Mouse (Mus musculus) myocyte (in vitro differentiated cells): ENCODE measurements around the gene Otop2. TPM values are rescaled to one million over a fixed set of nuclear protein-coding genes. Genes with fewer than 3 reads are reported as not detected.

Experiments
- H3K27me3 ChIP-seq: one replicate; pipeline ENCODE4 v1.6.1; 2011; ENCODE audit not compliant: control insufficient read depth, insufficient read depth, insufficient read length
- H3K36me3 ChIP-seq: one replicate; pipeline ENCODE4 v1.6.1; 2011; ENCODE audit not compliant: control insufficient read depth, insufficient read depth
- H3K4me2 ChIP-seq: one replicate; pipeline ENCODE4 v1.6.1; 2011; ENCODE audit warnings: low read depth, control low read depth
- H3K4me3 ChIP-seq: one replicate; pipeline ENCODE4 v1.5.1; 2011; ENCODE audit warnings: mild to moderate bottlenecking, control low read depth, moderate library complexity
- H3K79me2 ChIP-seq: one replicate; pipeline ENCODE4 v1.6.1; 2011; ENCODE audit not compliant: control insufficient read depth, insufficient read depth
- H3ac ChIP-seq: one replicate; pipeline ENCODE4 v1.6.1; 2011; ENCODE audit not compliant: control insufficient read depth, insufficient read length
- CEBPB ChIP-seq: IDR thresholded peaks from 2 replicates; pipeline ENCODE4 v1.6.1; 2011; ENCODE audit warnings: mild to moderate bottlenecking, moderate library complexity; ENCODE audit not compliant: poor library complexity, insufficient read depth, severe bottlenecking
- E2F4 ChIP-seq: IDR thresholded peaks from one replicate; pipeline ENCODE4 v1.6.1; 2011; ENCODE audit warnings: mild to moderate bottlenecking, control low read depth, moderate library complexity; ENCODE audit not compliant: insufficient read depth
- MAX ChIP-seq: IDR thresholded peaks from one replicate; pipeline ENCODE4 v1.6.1; 2011; ENCODE audit warnings: low read depth, mild to moderate bottlenecking, control low read depth
- MYOD1 ChIP-seq, 3 experiments: IDR thresholded peaks; one replicate each; pipeline ENCODE4 v1.6.1; 2011; ENCODE audit warnings: control low read depth in 2 of 3, low read depth in 2 of 3, mild to moderate bottlenecking in 2 of 3, moderate library complexity in 1 of 3; ENCODE audit not compliant: insufficient read length in 2 of 3, control insufficient read depth in 1 of 3
- MYOG ChIP-seq, 3 experiments: IDR thresholded peaks; one replicate each; pipeline ENCODE4 v1.6.1; 2011; ENCODE audit warnings: control low read depth in 2 of 3, low read depth in 2 of 3, mild to moderate bottlenecking in 2 of 3; ENCODE audit not compliant: insufficient read length in 2 of 3, control insufficient read depth in 1 of 3, insufficient read depth in 1 of 3
- POLR2A ChIP-seq: IDR thresholded peaks from one replicate; pipeline ENCODE4 v1.6.1; 2011; ENCODE audit warnings: low read depth, mild to moderate bottlenecking, control low read depth, moderate library complexity; ENCODE audit not compliant: insufficient read length
- POLR2AphosphoS2 ChIP-seq: IDR thresholded peaks from one replicate; pipeline ENCODE4 v1.6.1; 2011; ENCODE audit warnings: low read depth, control low read depth; ENCODE audit not compliant: insufficient read length
- REST ChIP-seq: IDR thresholded peaks from one replicate; pipeline ENCODE4 v1.6.1; 2011; ENCODE audit warnings: mild to moderate bottlenecking, control low read depth, moderate library complexity; ENCODE audit not compliant: insufficient read depth, insufficient read length
- SRF ChIP-seq: IDR thresholded peaks from one replicate; pipeline ENCODE4 v1.6.1; 2011; ENCODE audit warnings: low read depth; ENCODE audit not compliant: control insufficient read depth, insufficient read length
- TCF12 ChIP-seq: IDR thresholded peaks from one replicate; pipeline ENCODE4 v1.6.1; 2011; ENCODE audit warnings: mild to moderate bottlenecking, control low read depth; ENCODE audit not compliant: poor library complexity, insufficient read depth, severe bottlenecking
- TCF3 ChIP-seq: IDR thresholded peaks from one replicate; pipeline ENCODE4 v1.6.1; 2011; ENCODE audit warnings: low read depth, control low read depth; ENCODE audit not compliant: insufficient read length
- USF1 ChIP-seq: IDR thresholded peaks from one replicate; pipeline ENCODE4 v1.6.1; 2011; ENCODE audit warnings: low read depth, mild to moderate bottlenecking, control low read depth, moderate library complexity
- polyA plus RNA-seq: library from polyadenylated mRNA; unstranded; fragments of >200 nt; fragmentation: generic; extraction: Trizol; gene quantifications from one replicate; pipeline ENCODE4 v1.2.1, GENCODE M21; 2012; ENCODE audit warnings: missing spikeins

The Otop2 gene
- polyA plus RNA-seq, 1 experiment: 0.01 TPM

- no peaks in the 10 kb centered on the region for H3K79me2 ChIP-seq
- no peak overlapping the region for H3K4me3 ChIP-seq
- peaks cover 65% of the 10 kb centered on the region for H3K27me3 ChIP-seq
- H3K36me3 ChIP-seq: no peaks in the 10 kb centered on the region
- no peak overlapping the region for H3ac ChIP-seq
- no peak overlapping the region for H3K4me2 ChIP-seq
- TF ChIP-seq E2F4 (no peak), TCF12 (no peak), MYOG (IDR thresholded peaks at IDR 0.05; ENCODE audit: control insufficient read depth in 1 of 3, insufficient read depth in 1 of 3, insufficient read length in 2 of 3, low read depth in 2 of 3) (no peak), CEBPB (no peak), MYOD1 (IDR thresholded peaks at IDR 0.05; ENCODE audit: control insufficient read depth in 1 of 3, insufficient read length in 2 of 3, low read depth in 2 of 3) (no peak), MAX (no peak)
Observed at GRCm38 (mm10) chr11:115264862-115265668, 41.9 kb upstream of the Otop2 start.

DNA sequence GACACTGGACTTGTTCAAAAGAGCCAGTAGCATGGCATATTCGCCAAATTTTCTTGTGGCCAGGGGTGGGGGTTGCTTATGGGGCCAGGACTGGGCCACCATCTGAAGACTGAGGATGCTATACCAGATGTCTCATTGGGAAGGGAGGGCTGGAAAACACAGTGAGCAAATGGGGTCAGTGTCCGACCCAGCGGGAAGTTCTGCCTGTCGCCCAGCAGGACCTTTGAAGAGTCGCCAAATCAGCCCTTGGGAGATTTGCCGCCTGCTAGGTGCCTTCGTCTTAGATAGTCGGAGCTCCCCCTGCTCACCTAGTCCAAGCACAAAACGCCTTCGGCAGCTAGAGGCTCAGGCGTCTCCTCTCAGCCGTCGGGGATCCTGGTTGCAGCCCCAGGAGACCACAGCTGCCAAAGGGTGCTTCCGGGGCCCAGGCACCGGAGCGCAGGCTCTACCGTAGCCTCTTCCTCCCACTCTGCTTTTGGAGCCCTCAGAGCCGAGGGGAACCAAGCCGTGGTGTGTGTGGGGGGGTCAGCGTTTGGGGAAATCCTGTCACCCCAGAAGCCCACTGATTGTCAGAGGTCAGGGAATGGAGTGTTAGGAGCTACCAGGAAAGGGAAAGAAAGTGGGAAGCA lies 41.1 kb upstream of the Otop2 start:
- Histone ChIP-seq H3K36me3 (no peaks in the 10 kb centered on the region), H3K27me3 (peaks cover 57% of the 10 kb centered on the region), H3K79me2 (no peaks in the 10 kb centered on the region), H3ac (no peak overlapping the region), H3K4me2 (no peak overlapping the region), H3K4me3 (no peak overlapping the region)
- TF ChIP-seq MYOD1 (IDR thresholded peaks at IDR 0.05; ENCODE audit: control insufficient read depth in 1 of 3, insufficient read length in 2 of 3, low read depth in 2 of 3) (no peak), MAX (no peak), REST (no peak), USF1 (no peak), SRF (no peak), POLR2A (no peak), TCF12 (no peak), MYOG (IDR thresholded peaks at IDR 0.05; ENCODE audit: control insufficient read depth in 1 of 3, insufficient read depth in 1 of 3, insufficient read length in 2 of 3, low read depth in 2 of 3) (no peak), TCF3 (no peak), CEBPB (no peak), POLR2AphosphoS2 (no peak), E2F4 (no peak)

DNA sequence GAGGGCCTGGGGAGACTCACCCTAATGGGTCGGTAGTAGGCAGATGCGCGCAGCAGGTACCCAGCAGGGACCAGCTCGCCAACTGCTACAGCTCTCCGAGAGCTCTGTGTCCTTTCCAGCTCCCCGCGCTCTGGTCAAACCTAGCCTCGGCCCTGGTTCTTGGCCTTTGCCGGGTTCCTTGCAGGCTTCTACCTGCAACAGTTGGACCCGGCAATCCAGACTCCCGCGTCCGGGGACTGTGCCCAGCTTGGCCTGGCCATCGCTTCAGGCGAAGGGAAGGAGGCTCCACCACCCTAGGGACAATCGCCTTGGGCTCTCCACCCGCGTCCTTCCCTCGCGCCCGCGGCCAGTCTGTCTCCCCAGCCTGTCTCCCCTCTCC lies 40.6 kb upstream of the Otop2 start:
- H3K4me3 ChIP-seq: no peak overlapping the region
- no peak overlapping the region for H3ac ChIP-seq
- H3K4me2 ChIP-seq: no peak overlapping the region
- TF ChIP-seq POLR2A: no peak
- TF ChIP-seq TCF3: no peak
- no peak for TF ChIP-seq USF1
- no peak for TF ChIP-seq MYOD1 (IDR thresholded peaks at IDR 0.05; ENCODE audit: control insufficient read depth in 1 of 3, insufficient read length in 2 of 3, low read depth in 2 of 3)
- TF ChIP-seq TCF12: no peak
- TF ChIP-seq REST: no peak
- no peaks in the 10 kb centered on the region for H3K36me3 ChIP-seq
- H3K79me2 ChIP-seq: no peaks in the 10 kb centered on the region
- peaks cover 55% of the 10 kb centered on the region for H3K27me3 ChIP-seq

- H3ac ChIP-seq: no peak within 1 kb of the TSS
- H3K4me2 ChIP-seq: no peak within 1 kb of the TSS
- H3K27me3 ChIP-seq: peaks cover 48% of the 10 kb centered on the region
- no peaks in the 10 kb centered on the region for H3K79me2 ChIP-seq
- TF ChIP-seq POLR2AphosphoS2 (no peak), MYOG (IDR thresholded peaks at IDR 0.05; ENCODE audit: control insufficient read depth in 1 of 3, insufficient read depth in 1 of 3, insufficient read length in 2 of 3, low read depth in 2 of 3) (no peak), TCF12 (no peak)
- H3K36me3 ChIP-seq: no peaks in the 10 kb centered on the region
- H3K4me3 ChIP-seq: no peak within 1 kb of the TSS
Observed at GRCm38 (mm10) chr11:115267061-115267883, 39.7 kb upstream of the Otop2 start, which contains the start of gene Grin2c. Gene Grin2c (minus strand): TSS chr11:115267243.

GRCm38 (mm10) chr11:115267958-115268357 lies 39.0 kb upstream of the Otop2 start:
- no peak for TF ChIP-seq MYOD1 (IDR thresholded peaks at IDR 0.05; ENCODE audit: control insufficient read depth in 1 of 3, insufficient read length in 2 of 3, low read depth in 2 of 3)
- TF ChIP-seq MYOG (IDR thresholded peaks at IDR 0.05; ENCODE audit: control insufficient read depth in 1 of 3, insufficient read depth in 1 of 3, insufficient read length in 2 of 3, low read depth in 2 of 3): no peak
- no peak for TF ChIP-seq SRF
- TF ChIP-seq MAX: no peak
- no peak for TF ChIP-seq TCF3
- TF ChIP-seq USF1: no peak
- Histone ChIP-seq H3K36me3 (no peaks in the 10 kb centered on the region), H3K79me2 (no peaks in the 10 kb centered on the region), H3ac (no peak overlapping the region), H3K4me3 (no peak overlapping the region), H3K27me3 (peaks cover 41% of the 10 kb centered on the region), H3K4me2 (no peak overlapping the region)
